Mouse (Mus musculus): ENCODE results near the gene Ctnnbip1.
A peak's percentile ranks its signal among the peaks of the same experiment; 100 is the strongest.

- TF ChIP-seq POLR2A (IDR thresholded peaks at IDR 0.05; ENCODE audit: insufficient read depth, low read depth, low read length) (no peak; the same call in 1 of the 2 replicates), EP300 (IDR thresholded peaks at IDR 0.05; ENCODE audit: insufficient read depth, low read depth, low read length) (peak; percentile 54; the same call in 1 of the 2 replicates)
Measured at GRCm38 (mm10) chr4:149571209-149571608, 53.2 kb downstream of the Ctnnbip1 start.

Measured in heart, adult 2 months (tissue).